Mouse (Mus musculus) embryonic fibroblast, embryonic 13.5 days (primary cell): ENCODE measurements around the gene 4930539E08Rik.

Experiments
- CTCF ChIP-seq: IDR thresholded peaks from 2 replicates; pipeline ENCODE4 v1.5.1; 2011; ENCODE audit warnings: mild to moderate bottlenecking, control low read depth, low read length, moderate library complexity, borderline replicate concordance; ENCODE audit not compliant: insufficient read depth
- POLR2A ChIP-seq: IDR thresholded peaks from 2 replicates; pipeline ENCODE4 v1.6.1; 2011; ENCODE audit warnings: low read depth, mild to moderate bottlenecking, control low read depth, low read length, moderate library complexity

GRCm38 (mm10) chr17:28899427-28899826 lies 15.7 kb downstream of the 4930539E08Rik start:
- TF ChIP-seq CTCF: no peak
- no peak for TF ChIP-seq POLR2A
